Mouse (Mus musculus) B cell, adult 2 months (primary cell): ENCODE data around the gene Ndufb8.

Source experiments
- DNase-seq, 2 experiments: peaks; one replicate each; pipeline ENCODE4 v3.0.0; 2022

The Ndufb8 gene

DNA sequence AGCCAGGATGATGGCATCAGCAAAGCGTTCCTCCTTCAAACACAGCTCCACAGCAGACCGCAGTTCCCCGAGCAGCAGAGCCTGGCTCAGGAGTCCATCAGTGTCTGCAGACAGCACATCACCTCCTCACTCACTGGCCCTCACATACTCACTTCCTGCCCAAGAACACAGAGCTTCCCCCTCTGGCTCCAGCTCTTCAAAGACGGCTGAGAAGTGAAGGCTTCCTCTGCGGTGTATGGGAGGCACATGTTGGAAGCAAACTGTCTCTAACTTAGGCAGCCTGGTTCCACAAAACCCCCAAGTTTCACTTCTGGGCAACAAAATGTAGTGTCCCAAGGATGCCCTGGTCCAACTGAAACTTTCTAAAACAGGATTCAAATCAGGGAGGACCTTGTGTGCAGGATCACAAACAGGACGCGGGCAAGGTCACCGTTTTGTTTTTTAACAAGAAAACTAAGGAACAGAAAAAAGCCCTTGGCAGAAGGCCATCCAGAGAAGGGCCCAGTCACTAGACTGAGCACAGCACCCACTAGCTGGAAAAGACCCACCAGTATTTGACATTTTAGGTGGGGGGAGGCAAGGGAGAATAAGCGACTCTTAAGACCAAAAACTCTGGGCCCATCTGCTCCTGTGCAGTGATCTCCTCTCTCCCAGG is 29.6 kb downstream of the Ndufb8 start:
- DNase-seq = no peak

- DNase-seq = no peak
Measured at GRCm38 (mm10) chr19:44519152-44519551, 36.1 kb downstream of the Ndufb8 start.

GRCm38 (mm10) chr19:44517996-44518768 is 37.1 kb downstream of the Ndufb8 start:
- DNase-seq = no peak

- DNase-seq = no peak
Measured at GRCm38 (mm10) chr19:44515769-44516168, 39.5 kb downstream of the Ndufb8 start.

- no peak for DNase-seq
Measured at GRCm38 (mm10) chr19:44514521-44515451, 40.5 kb downstream of the Ndufb8 start.

DNA sequence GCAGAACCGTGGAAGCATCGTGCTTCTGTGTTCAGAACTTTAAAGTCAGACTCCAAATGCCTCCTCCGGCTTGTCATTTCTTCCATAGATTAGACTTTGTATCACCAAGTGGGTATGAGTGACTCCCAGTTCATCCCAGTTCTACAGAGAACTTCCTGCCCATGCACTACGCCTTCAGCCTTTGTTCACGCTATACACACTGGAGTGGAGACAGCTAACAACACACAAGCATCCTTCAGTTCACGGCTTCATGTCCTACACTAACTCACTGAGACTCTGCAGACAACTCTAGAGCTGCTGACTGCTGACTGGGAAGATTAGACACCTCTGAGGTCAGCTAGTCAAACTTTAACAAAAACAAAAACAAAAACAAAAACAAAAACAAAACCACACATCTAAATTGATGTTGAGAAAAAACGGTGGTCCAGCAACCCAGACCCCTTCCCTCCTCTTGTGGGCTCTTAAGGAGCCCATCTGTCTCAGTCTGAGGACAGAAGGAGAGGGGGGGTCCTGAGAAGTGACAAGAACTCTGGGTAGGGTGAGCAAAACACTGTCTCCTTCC is 41.2 kb downstream of the Ndufb8 start:
- DNase-seq = no peak

GRCm38 (mm10) chr19:44513054-44513833 is 42.0 kb downstream of the Ndufb8 start:
- DNase-seq = no peak

GRCm38 (mm10) chr19:44512601-44513000 is 42.6 kb downstream of the Ndufb8 start:
- DNase-seq = no peak

- peak; percentile 15 to 19 for DNase-seq
Measured at GRCm38 (mm10) chr19:44511451-44512231, 43.6 kb downstream of the Ndufb8 start.

GRCm38 (mm10) chr19:44510534-44511175 is 44.6 kb downstream of the Ndufb8 start:
- peak; percentile 52 to 57 for DNase-seq

DNA sequence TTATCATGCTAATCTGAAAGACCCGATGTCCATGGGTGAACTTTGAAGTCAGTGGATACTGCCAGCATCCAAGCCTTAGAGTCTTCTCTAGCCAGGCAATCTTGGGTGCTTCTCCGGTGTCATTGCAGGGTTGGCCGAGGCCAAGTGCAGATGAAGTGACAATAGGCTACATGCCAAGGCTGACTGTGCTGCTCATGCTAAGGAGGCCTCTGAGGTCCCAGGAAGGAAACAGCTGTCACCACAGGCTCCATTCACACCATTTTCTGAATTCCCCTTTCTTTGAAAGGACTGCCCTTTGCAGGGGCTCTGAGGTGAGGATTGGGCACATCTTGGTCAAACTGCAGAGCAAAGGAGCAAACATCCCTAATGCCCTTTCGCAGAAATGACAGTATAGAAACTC is 52.5 kb downstream of the Ndufb8 start:
- DNase-seq = no peak

DNA sequence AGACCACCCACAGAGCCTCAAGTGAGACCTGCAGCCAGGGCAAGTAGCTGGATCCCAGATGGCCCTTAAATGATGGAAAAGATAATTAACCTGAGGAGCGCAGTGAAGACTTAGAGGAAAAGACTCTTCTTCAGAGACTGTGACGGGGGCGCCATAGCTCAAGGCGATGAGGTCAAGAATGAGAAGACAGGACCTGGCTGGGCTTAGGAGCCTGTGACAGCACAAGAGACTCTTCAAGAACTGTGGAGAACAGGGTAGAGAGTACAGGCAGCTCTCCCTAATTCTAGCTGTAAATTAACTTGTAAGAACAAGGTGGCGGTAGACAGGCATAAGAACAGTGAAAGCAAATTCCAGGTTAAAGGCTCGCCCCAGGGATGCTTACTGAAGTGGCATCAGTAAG is 53.3 kb downstream of the Ndufb8 start:
- DNase-seq = no peak

DNA sequence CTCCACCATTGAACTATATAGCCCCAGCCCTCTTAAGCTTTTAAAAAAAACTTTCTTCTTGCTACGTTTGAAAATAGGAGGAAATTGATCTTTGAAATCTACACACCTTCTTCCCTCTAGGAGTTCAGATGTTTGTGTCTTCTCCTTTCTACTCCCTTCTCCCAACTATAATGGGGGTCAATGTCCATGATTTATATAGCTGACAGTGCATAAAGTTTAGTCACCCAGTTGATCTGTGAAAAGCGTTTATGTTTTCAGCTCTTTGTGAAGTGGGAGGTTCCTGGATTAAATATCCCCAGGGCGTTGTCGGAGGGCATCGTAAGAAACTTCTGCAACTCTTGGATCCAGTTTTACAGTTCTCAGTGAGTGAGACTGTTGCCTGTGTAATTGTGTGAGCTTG is 55.0 kb downstream of the Ndufb8 start:
- DNase-seq = no peak

DNA sequence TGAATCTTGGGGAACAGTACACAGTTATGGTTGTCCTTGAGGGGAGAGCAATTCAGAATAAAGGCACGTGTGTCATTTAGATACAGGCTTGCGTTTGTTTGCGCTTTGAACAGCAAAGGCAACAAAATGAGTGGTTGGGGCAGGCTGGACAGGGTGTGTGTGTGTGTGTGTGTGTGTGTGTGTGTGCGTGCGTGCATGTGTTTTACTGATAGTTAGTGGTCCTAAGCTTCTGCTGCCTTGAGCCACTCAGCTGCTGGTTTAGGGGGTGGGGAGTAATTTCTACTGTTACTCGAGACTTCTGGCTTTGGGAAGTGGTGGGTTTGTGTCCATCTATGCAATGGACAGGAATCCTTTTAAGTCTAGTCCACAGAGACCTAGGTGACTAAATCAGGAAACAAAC is 56.3 kb downstream of the Ndufb8 start:
- no peak for DNase-seq
